Mouse (Mus musculus) kidney, adult 18-20 months (tissue): ENCODE measurements around the gene Ano1.

Experiments
- DNase-seq: peaks from one replicate; pipeline ENCODE4 v3.0.0; 2021

The Ano1 gene

DNA sequence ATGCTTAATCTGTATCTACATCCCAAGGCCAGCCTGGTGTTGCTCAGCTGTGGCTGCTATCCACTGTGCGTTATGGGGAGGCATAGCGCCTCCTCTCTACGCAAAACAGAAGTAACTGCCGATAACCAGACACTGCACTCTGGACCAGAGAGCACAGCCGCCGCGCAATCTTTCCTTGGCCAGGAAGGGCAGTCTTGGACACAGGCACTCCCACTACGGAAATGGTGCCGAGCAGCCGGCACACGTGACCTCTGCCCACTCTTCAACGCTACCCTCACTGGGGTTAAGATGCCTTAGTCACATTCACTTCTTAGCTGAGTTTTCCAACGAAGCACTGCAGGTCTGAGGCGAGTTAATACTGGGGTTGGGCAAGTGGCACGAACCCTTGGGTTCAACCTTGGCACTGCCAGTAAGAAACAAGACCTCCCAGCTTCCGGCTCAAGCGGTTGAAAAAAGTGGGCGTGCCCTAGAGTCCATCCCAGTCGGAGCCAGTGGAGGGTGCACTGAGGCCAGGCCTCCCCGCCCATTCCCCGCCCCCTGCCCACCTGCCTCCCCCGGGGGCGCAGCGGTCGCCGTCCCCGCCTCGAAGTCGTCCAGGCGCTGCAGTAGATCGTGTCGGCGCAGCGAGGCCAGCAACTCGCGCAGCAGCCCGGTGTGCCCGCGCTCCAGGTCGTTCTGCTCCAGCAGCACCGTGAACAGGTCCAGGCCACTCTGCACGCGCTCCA, 170.1 kb downstream of the Ano1 start:
- DNase-seq, result peak; percentile 89

DNA sequence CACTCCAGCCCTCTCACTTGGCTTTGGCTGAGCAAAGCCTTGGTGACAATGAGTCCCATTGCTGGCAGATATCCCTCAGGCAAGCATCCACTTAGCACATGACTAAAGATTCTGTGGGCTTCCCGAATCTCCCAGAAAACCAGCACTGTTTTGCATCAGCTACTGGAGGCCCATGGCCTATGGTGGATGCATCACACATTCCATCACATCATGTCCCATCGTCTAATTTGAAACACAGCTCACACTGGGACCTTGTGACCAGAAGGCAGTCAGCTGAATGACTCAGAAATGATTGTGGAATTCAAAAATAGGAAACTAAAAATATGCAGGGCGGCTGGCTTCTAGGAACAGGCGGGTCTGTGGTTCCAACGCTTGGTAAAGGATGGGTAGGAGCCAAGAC, 173.9 kb downstream of the Ano1 start:
- no peak for DNase-seq

DNA sequence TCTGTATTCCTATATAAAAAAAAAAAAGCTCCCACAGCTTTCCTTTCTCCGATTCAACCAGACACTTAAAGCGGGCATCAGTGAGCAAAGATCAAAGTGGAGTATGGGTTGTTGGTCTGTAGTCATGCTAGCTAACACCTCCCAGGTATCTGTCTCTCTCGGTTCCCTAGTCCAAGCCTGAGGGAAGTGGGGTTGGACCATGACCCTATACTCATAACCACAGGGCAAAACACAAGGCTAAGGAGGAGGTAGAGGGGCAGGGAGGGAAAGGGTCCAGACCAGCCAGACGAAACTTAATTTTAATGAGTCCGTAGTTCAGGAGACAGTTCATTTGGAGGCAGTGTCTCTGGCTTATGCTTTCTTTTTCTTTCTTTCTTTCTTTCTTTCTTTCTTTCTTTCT, 179.5 kb downstream of the Ano1 start:
- DNase-seq, result peak; percentile 40

DNA sequence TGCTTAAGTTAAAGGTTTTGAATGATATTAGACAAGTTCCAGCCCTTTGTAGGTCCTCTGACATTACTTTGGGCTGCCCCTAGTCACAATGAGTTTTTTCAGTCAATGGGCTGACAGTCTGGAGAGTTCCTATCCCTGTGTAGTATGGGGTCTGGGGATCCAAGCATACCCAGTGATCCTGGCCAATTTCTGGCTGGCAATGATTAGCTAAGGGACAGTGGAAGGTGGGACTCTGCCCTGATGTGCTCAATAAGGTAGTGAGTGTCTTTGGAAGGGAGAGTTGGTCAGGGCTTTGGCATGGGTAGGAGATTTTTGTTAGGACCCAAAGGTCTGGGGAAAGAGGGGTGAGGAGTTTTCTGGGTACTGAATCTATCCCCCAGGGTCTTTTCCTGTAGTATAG, 180.2 kb downstream of the Ano1 start:
- peak; percentile 68 for DNase-seq

DNA sequence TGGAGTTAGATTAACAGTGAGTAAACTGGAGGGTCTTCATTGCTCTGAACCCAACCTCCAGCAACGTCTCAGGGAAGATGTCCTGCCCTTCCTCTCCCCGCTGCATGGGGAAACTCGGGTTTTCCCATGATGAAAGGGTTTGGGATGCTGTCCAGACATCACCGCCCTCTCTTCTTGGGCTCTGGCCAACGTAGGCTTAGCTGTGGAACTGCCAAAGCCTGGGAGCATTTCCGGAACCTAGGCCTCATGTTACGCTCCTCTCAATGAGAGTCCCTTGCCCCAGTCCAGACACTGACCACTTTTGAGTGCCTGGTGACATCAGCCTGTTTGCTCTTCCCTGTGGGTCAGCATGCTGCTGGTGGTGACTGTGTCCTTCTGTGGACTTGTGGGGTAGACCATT, 182.3 kb downstream of the Ano1 start:
- peak; percentile 43 for DNase-seq

DNA sequence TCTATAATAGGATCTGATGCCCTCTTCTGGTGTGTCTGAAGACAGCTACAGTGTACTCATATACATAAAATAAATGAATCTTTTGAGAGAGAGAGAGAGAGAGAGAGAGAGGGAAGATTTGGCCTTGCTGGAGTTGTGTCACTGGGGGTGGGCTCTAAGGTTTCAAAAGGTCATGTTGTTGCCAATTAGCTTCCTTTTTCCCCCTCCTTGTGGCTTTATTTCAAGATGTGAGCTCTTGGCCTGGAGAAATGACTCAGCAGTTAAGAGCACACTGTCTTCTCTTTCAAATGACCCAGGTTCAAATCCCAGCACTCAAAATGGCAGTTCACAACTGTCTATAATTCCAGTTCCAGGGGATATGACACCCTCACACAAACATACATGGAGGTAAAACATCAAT, 183.7 kb downstream of the Ano1 start:
- DNase-seq, result no peak

DNA sequence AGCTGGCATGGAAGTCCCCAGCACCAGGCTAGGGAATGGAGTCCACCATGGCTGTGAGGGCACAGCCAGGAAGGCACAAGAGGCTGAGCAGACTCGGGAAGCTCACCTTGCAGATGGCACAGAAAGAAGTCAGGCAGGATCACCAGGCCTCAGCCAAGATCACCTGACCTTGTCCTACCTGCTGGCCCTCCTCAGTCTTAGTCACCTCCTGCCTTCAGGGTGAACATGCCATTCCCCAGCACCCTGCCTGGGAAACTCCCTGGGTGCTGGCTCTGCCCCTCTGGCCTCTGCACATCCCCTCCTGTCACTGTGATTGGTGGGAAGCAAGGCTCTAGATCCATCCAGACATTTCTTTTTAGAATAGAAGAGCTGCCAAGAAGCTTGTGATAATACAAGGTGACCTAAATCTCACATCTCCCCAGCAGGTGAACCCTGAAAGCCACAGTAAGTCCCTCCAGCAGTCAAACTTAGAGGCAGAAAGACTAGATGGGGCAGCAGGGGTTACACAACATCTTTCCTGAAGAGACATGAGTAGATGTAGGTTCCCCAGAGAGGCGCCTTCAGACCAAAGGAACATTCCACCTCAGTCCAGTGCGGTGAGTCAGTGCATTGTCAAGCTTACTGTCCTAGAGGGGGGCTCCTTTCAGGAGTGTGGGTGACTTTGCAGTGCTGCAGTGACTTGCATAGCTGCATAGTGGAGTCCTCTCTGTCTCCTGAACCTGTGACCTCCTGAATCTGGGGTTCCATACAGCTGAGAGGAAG, 184.7 kb downstream of the Ano1 start:
- no peak for DNase-seq

DNA sequence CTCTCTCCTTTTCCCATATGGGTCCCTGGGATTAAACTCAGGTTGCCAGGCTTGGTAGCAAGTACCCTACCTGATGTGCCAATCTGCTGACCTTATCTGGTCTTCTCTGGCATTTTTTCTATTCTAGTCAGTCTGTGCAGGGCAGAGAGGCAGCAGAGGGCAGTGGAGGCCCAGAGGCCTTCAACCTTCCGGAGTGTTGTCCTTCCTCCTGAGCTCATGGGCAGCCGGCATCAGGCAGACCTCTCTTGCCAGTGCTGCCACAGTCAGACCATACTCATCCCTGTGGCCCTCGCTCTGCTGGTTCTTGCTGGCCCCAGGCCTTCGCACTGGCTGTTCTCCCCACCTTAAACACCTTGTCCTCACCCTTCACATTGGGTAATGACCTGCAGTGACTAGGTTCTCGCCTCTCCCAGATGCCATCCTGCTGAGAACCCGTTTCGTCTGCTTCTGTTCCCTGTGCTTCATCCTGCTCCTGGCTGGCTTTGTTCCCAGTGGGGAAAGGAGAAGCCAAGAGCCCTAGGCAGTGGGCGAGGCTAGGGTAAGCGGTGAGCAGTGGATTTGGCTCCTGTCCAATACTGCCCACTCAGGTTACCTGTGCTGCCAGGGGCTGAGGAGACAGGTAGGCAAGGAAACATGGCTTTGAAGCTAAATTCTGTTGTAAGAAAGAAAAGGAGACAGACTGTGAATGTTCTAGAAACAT, 188.2 kb downstream of the Ano1 start:
- peak; percentile 50 for DNase-seq

DNA sequence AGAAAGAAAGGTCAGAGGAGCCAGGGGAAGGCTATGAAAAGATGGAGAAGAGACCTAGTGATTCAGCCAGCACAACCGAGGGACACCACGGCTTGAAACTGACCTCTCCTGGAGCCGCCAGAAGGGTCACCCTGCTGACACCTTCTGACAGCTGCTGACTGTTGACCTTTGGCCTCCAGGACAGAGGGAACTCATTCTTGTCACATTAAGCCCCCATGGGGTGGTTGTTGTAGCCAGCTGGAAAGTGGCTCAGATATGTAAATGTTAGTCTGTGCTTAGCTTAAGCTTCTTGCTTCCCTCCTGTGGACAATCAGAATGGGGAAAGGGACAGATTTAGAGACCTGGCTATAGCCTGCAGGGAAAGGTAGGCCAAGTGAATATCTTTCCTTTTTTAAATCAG, 189.8 kb downstream of the Ano1 start:
- DNase-seq, result peak; percentile 20

DNA sequence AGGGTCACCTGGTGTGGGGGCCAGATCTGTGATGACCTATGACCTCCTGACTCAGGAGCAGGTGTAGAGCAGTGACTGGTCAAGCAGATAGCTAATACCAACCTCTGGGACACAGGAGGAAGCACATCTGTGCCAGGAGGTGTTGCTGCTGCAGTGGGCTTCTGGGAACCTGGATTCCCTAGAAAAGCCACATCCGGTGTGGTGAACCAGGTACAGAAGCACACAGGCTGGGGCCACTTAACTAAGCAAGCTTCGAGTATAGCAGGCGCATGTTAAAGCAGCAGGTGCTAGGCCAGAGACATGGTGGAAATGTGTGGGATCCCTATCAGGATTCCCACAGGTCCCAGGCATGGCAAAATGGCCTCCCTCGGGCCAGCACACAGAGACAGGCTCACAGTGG, 191.2 kb downstream of the Ano1 start:
- no peak for DNase-seq

DNA sequence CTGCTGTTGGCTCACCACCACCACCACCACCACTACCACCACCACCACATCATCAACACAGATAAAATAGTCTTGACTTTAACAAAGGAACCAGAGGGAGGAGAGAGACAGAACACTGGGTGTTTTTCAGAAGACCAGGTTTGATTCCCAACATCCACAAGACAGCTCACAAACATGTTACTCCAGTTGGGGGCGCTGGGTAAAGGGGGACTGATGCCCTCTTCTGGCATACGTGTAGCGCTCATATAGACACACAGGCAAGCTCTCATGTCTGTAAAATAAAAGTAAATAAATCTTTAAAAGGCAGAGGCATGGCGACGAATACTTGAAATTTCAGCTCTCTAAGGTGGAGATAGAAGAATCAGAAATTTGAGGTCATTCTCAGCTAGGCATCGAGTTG, 193.2 kb downstream of the Ano1 start:
- no peak for DNase-seq

DNA sequence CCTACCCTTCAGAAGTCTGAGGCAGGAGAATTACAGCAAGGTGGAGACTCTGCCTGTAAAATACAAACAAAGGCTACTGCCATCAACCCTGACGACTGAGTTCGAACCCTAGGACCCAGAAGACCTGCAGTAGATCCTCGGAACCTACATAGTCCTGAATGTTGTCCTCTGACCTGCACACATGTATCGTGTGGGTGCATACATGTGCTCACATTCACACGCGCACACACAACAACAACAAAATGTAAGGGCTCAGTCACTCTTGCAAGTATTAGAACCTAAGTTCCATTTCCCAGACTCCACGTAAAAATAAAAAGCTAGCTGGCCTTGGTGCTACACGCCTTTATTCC, 197.7 kb downstream of the Ano1 start:
- DNase-seq, result no peak

DNA sequence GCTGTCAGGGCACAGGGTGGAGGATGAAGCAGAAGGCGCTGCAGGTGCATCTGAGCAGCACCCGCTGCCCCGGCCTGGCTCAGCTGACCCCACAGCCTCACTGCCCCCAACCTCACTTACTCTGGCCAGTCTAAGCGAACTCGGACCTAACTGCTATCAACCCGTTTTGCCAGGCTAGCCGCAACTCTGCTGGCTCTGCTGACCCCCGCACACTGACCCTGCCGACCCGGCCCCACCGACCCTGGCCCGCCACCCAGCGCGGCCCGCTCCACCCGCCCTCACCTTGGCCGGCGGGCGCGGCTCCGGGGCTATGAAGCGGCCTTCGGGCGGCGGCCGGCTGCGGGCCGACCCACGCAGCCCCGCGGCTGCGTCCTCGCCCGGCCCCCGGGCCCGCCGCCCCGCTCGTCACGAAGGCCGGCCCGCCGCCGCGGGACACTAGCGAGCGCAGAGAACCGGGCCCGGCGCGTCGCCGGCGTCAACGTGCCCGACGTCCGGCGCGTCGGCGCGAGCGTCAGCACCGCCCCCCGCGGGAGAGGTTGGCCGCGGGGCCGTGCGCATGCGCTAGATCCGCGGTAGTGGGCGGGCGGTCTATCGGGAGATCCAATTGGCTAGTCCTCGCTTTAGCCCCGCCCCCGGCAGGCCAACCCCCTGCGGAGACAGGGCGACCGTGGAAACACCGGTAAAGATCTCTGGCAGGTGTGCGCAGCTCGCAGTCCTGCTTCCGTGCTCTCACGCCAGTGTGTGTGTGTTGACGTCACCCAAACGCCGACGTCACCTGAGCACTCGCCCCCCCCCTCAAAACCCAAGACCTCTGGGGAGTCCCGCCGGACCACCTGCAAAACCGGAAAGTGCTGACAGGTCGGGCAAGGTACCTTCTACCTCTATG, 198.3 kb downstream of the Ano1 start, which contains the start of gene Ppfia1:
Gene Ppfia1 (minus strand): TSS at position 493 of the 886 bp plus-strand sequence.
- DNase-seq, result peak; percentile 98

DNA sequence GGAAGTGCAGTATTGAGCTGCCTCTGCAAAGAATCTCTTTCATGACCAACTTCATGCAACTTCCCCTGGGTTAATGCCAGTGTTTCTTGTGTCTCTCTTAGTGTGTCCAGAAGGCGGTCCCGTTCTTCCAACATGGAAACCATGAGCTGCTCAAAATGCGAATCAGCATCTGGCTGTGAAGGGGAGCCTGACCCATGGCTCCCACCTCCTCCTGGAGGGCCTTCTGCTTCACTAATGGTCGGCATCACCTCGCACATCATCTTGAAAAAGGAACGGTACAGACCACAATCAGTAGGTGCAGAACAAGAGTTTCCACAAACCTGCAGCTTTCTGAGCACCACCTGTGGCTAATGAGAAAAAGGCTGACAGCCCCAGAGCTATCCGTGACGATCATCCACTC, 199.5 kb downstream of the Ano1 start:
- no peak for DNase-seq

DNA sequence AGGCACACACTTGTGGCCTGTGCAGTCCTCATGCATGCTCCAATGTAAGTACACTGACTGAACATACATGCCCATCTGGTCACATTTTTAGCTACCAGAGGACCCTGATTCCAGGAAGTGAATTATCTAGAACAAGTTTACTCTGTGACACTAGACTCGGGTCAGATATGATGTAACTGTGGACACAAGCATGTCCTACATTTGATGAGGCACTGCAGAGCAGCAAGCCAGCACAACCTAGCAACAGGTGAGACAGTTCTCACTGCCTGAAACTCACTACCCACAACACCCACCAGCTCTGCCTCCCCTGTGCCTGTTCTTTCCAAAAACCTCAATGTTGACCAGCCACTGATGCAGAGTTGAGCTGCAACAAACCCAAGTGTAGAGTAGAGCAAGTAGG, 201.0 kb downstream of the Ano1 start:
- DNase-seq, result no peak

DNA sequence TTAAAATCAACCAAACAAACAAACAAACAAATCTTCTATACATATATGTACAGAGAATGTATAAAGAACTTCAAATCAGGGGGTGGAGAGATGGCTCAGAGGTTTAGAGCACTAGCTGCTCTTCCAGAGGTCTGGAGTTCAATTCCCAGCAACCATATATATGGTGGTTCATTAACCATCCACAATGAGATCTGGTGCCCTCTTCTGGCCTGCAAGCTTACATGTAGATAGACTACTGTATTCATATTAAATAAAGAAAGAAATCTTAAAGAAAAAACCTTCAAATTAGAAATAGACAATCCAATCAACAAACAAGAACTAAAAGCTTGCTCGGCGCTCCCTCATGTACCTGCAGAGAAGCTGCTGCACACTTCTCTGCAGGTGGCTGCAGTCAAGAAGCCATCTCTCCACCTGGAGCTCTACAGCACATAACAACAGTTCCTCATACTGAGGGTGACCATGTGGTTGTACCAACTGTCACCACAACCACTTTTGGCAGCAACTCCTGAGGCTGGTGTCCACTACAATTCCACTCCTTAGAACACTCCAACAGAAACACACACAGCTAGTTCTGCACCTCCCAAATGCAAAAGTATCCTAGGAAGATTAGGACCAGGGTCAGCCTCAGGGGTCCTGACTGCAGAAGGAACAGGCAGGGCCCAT, 201.7 kb downstream of the Ano1 start:
- no peak for DNase-seq

DNA sequence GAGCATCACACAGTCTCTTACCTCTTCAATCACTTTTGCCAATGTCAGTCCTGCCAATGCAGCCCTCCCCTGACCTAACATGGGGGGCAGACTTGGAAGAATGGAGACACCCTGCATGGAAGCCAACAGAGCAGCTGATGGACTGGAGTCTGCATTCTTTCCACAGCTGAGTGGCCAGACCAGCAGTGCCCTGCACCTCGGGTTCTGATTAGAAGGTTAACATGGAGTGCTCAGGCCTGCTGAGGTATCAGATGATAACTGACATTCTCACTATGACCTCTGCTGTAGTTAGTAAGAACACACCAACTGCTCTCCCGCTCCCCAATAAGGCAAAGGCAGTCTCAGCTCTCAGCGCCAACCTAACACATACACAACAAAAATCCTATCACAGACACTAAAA, 206.5 kb downstream of the Ano1 start:
- no peak for DNase-seq

DNA sequence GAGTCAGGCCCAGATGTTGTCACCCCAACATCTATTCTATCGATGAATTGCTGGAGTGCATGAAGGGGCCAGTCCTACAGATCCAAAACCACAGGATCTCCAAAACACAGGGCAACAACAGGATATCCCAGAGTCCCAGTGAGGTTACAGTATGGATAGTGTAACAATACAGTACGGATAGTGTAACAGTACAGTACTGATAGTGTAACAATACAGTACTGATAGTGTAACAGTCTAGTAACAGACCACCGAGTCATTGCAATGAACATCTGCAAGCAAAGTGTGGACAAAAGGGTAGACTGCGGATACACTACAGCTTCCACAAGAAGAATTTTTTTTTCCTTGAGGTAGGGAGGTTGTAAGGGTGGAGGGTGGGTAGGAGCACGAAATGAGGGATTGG, 210.4 kb downstream of the Ano1 start:
- DNase-seq, result no peak

DNA sequence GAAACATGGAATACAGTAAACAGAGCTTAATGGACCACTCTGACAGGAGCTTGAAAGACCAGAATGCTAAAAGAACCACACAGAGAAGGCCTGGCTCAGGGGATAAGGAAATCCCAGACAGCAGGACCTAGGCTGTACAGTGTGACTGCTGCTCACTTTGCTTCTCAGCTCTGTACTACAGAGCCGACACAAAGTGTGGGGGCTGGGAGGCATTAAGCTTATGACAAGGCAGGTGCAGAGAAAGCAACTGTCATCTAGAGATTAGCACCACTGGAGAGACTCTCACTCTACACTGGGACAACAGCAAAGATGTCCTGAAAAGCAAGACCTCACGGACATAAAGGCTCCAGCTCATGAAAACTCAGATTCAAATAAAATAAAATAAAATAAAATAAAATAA, 212.6 kb downstream of the Ano1 start:
- no peak for DNase-seq
